Mouse (Mus musculus) limb, embryonic 13.5 days (tissue): ENCODE results near the gene BC016579. TPM values are rescaled to one million over a fixed set of nuclear protein-coding genes. Genes with fewer than 3 reads are reported as not detected.

Experiments
- ATAC-seq: fragments of 200-750 bp; cut with Nextera tagmentation; 2 replicates; pipeline ENCODE4 v1.8.0; 2017; ENCODE audit warnings: low read depth, moderate number of reproducible peaks, moderate TSS enrichment; ENCODE audit not compliant: low FRiP score
- H3K27ac ChIP-seq: fragments of 300-500 bp; sonication (generic); 2 replicates; pipeline ENCODE4 v1.5.1; 2015; ENCODE audit warnings: inconsistent platforms, mild to moderate bottlenecking, moderate library complexity
- H3K27me3 ChIP-seq: fragments of 300-500 bp; sonication (generic); 2 replicates; pipeline ENCODE4 v1.6.1; 2015; ENCODE audit warnings: mild to moderate bottlenecking, inconsistent platforms
- H3K36me3 ChIP-seq: fragments of 300-500 bp; sonication (generic); 2 replicates; pipeline ENCODE4 v1.6.1; 2015; ENCODE audit warnings: inconsistent platforms, mild to moderate bottlenecking, moderate library complexity
- H3K4me1 ChIP-seq: fragments of 300-500 bp; sonication (generic); 2 replicates; pipeline ENCODE4 v1.6.1; 2015; ENCODE audit warnings: inconsistent platforms
- H3K4me2 ChIP-seq: fragments of 300-500 bp; sonication (generic); replicated peaks from 2 replicates; pipeline ENCODE4 v1.6.1; 2015; ENCODE audit warnings: inconsistent platforms, mild to moderate bottlenecking, moderate library complexity
- H3K4me3 ChIP-seq: fragments of 300-500 bp; sonication (generic); 2 replicates; pipeline ENCODE4 v1.5.1; 2015; ENCODE audit warnings: moderate library complexity, mild to moderate bottlenecking, inconsistent platforms
- H3K9ac ChIP-seq: fragments of 300-500 bp; sonication (generic); 2 replicates; pipeline ENCODE4 v1.6.1; 2015; ENCODE audit warnings: mild to moderate bottlenecking, inconsistent platforms
- H3K9me3 ChIP-seq: fragments of 300-500 bp; sonication (generic); 2 replicates; pipeline ENCODE4 v1.6.1; 2016; ENCODE audit warnings: inconsistent platforms
- WGBS: fragments of 180-500 bp; shearing (Covaris S2); methylation state at CpG from one replicate; pipeline ENCODE4 v1.1.7; 2015; 5-methylcytosine and 5-hydroxymethylcytosine counted together
- polyA plus RNA-seq: library from polyadenylated mRNA; unstranded; fragments of >200 nt; fragmentation: Nextera tagmentation; extraction: Ambion mirVana; gene quantifications from 2 replicates; pipeline ENCODE4 v1.2.1, GENCODE M21; 2015

The BC016579 gene
- polyA plus RNA-seq, 1 experiment from 2014 or later = 0.10 TPM

GRCm38 (mm10) chr16:45666136-45666535, 12.3 kb upstream of the BC016579 start:
- no peak overlapping the region for H3K9ac ChIP-seq
- ATAC-seq = no peak

GRCm38 (mm10) chr16:45662381-45662780, 8.5 kb upstream of the BC016579 start:
- no peak overlapping the region for H3K4me3 ChIP-seq
- H3K4me2 ChIP-seq = no peak overlapping the region
- H3K27ac ChIP-seq = no peak overlapping the region
- no peaks in the 10 kb centered on the region for H3K4me1 ChIP-seq
- no peaks in the 10 kb centered on the region for H3K36me3 ChIP-seq
- no peak overlapping the region for H3K9ac ChIP-seq
- H3K9me3 ChIP-seq = no peaks in the 10 kb centered on the region
- H3K27me3 ChIP-seq = no peaks in the 10 kb centered on the region
- no peak for ATAC-seq

More at GRCm38 (mm10) chr16:45666136-45666535, 12.3 kb upstream of the BC016579 start:
- Histone ChIP-seq H3K4me1 (no peaks in the 10 kb centered on the region), H3K9me3 (no peaks in the 10 kb centered on the region), H3K36me3 (no peaks in the 10 kb centered on the region), H3K27ac (no peak overlapping the region), H3K4me3 (no peak overlapping the region), H3K4me2 (no peak overlapping the region), H3K27me3 (no peaks in the 10 kb centered on the region)
- WGBS = 75% methylated on average over 2 of the region's 2 CpGs

GRCm38 (mm10) chr16:45659596-45659995, 5.7 kb upstream of the BC016579 start:
- Histone ChIP-seq H3K27me3 (peaks cover 8% of the 10 kb centered on the region), H3K9ac (no peak overlapping the region), H3K4me2 (no peak overlapping the region), H3K27ac (no peak overlapping the region), H3K9me3 (no peaks in the 10 kb centered on the region), H3K36me3 (no peaks in the 10 kb centered on the region), H3K4me3 (no peak overlapping the region), H3K4me1 (no peaks in the 10 kb centered on the region)
- WGBS = 85% methylated on average over 4 of the region's 4 CpGs
- ATAC-seq = no peak

GRCm38 (mm10) chr16:45658248-45658647, 4.4 kb upstream of the BC016579 start:
- no peak overlapping the region for H3K27ac ChIP-seq
- WGBS = 88% methylated on average over 1 of the region's 1 CpGs
- no peaks in the 10 kb centered on the region for H3K36me3 ChIP-seq
- no peak overlapping the region for H3K4me2 ChIP-seq
- no peaks in the 10 kb centered on the region for H3K9me3 ChIP-seq
- H3K4me1 ChIP-seq = peaks cover 10% of the 10 kb centered on the region; the same call in 1 of the 2 replicates
- ATAC-seq = no peak
- H3K4me3 ChIP-seq = no peak overlapping the region
- peaks cover 20% of the 10 kb centered on the region for H3K27me3 ChIP-seq
- no peak overlapping the region for H3K9ac ChIP-seq

GRCm38 (mm10) chr16:45657574-45658159, 3.8 kb upstream of the BC016579 start:
- Histone ChIP-seq H3K9ac (no peak overlapping the region), H3K27ac (no peak overlapping the region), H3K4me1 (peaks cover 11% of the 10 kb centered on the region; the same call in 1 of the 2 replicates), H3K27me3 (peaks cover 26% of the 10 kb centered on the region), H3K4me3 (no peak overlapping the region), H3K9me3 (no peaks in the 10 kb centered on the region), H3K4me2 (no peak overlapping the region), H3K36me3 (no peaks in the 10 kb centered on the region)
- 90% methylated on average over 12 of the region's 12 CpGs for WGBS
- no peak for ATAC-seq

GRCm38 (mm10) chr16:45654465-45654864, 597 bp upstream of the BC016579 start:
- Histone ChIP-seq H3K4me1 (peaks cover 11% of the 10 kb centered on the region; the same call in 1 of the 2 replicates), H3K9ac (no peak overlapping the region), H3K27me3 (peaks cover 31% of the 10 kb centered on the region), H3K4me2 (peak overlapping the region; percentile 76; the same call in 1 of the 2 replicates), H3K9me3 (no peaks in the 10 kb centered on the region), H3K27ac (no peak overlapping the region), H3K36me3 (no peaks in the 10 kb centered on the region), H3K4me3 (peak overlapping the region; percentile 38; the same call in 1 of the 2 replicates)
- WGBS = 64% methylated on average over 9 of the region's 9 CpGs
- no peak for ATAC-seq

- peak overlapping the region; percentile 76 for H3K4me2 ChIP-seq
- H3K9ac ChIP-seq = peak overlapping the region; percentile 39; the same call in 1 of the 2 replicates
- H3K4me3 ChIP-seq = peak overlapping the region; percentile 38
- peaks cover 31% of the 10 kb centered on the region for H3K27me3 ChIP-seq
- H3K27ac ChIP-seq = no peak overlapping the region
- no peaks in the 10 kb centered on the region for H3K9me3 ChIP-seq
- H3K4me1 ChIP-seq = peaks cover 11% of the 10 kb centered on the region; the same call in 1 of the 2 replicates
- WGBS = 14% methylated on average over 17 of the region's 17 CpGs
- ATAC-seq = no peak
- no peaks in the 10 kb centered on the region for H3K36me3 ChIP-seq
Observed at GRCm38 (mm10) chr16:45653009-45653933, 597 bp downstream of the BC016579 start.

- no peaks in the 10 kb centered on the region for H3K36me3 ChIP-seq
Observed at GRCm38 (mm10) chr16:45651497-45651896, 2.4 kb downstream of the BC016579 start.

GRCm38 (mm10) chr16:45644380-45644779, 9.5 kb downstream of the BC016579 start:
- WGBS = 65% methylated on average over 6 of the region's 6 CpGs
- no peak overlapping the region for H3K4me3 ChIP-seq
- ATAC-seq = no peak

More at GRCm38 (mm10) chr16:45651497-45651896, 2.4 kb downstream of the BC016579 start:
- Histone ChIP-seq H3K27ac (no peak overlapping the region), H3K9ac (no peak overlapping the region), H3K9me3 (no peaks in the 10 kb centered on the region), H3K4me1 (peaks cover 11% of the 10 kb centered on the region; the same call in 1 of the 2 replicates), H3K4me3 (no peak overlapping the region), H3K27me3 (peaks cover 31% of the 10 kb centered on the region), H3K4me2 (no peak overlapping the region)
- WGBS = 62% methylated on average over 2 of the region's 2 CpGs
- no peak for ATAC-seq

GRCm38 (mm10) chr16:45643944-45644343, 9.9 kb downstream of the BC016579 start:
- 85% methylated on average over 3 of the region's 3 CpGs for WGBS
- H3K9me3 ChIP-seq = no peaks in the 10 kb centered on the region

More at GRCm38 (mm10) chr16:45644380-45644779, 9.5 kb downstream of the BC016579 start:
- Histone ChIP-seq H3K9ac (no peak overlapping the region), H3K4me2 (no peak overlapping the region), H3K4me1 (no peaks in the 10 kb centered on the region), H3K36me3 (no peaks in the 10 kb centered on the region), H3K9me3 (no peaks in the 10 kb centered on the region), H3K27ac (no peak overlapping the region), H3K27me3 (no peaks in the 10 kb centered on the region)

GRCm38 (mm10) chr16:45641301-45641700, 12.6 kb downstream of the BC016579 start:
- Histone ChIP-seq H3K9ac (no peak overlapping the region), H3K27ac (peak overlapping the region; percentile 0; the same call in 1 of the 2 replicates), H3K4me3 (no peak overlapping the region), H3K4me2 (no peak overlapping the region), H3K36me3 (no peaks in the 10 kb centered on the region), H3K9me3 (no peaks in the 10 kb centered on the region), H3K27me3 (no peaks in the 10 kb centered on the region), H3K4me1 (no peaks in the 10 kb centered on the region)
- ATAC-seq = no peak
- 50% methylated on average over 3 of the region's 3 CpGs for WGBS

More at GRCm38 (mm10) chr16:45643944-45644343, 9.9 kb downstream of the BC016579 start:
- Histone ChIP-seq H3K9ac (no peak overlapping the region), H3K4me2 (no peak overlapping the region), H3K27ac (no peak overlapping the region), H3K4me3 (no peak overlapping the region), H3K36me3 (no peaks in the 10 kb centered on the region), H3K27me3 (no peaks in the 10 kb centered on the region), H3K4me1 (no peaks in the 10 kb centered on the region)
- no peak for ATAC-seq
